Mouse (Mus musculus) kidney, adult 18-20 months (tissue): ENCODE data around the gene Man2c1.

Experiments used
- DNase-seq: peaks from one replicate; pipeline ENCODE4 v3.0.0; 2021

The Man2c1 gene

GRCm38 (mm10) chr9:57158013-57158470 is 27.6 kb downstream of the Man2c1 start, which contains the start of gene Commd4:
Commd4 (minus strand) TSS chr9:57158331.
- peak; percentile 87 for DNase-seq

- no peak for DNase-seq
Observed at GRCm38 (mm10) chr9:57158506-57158905, 28.0 kb downstream of the Man2c1 start.

DNA sequence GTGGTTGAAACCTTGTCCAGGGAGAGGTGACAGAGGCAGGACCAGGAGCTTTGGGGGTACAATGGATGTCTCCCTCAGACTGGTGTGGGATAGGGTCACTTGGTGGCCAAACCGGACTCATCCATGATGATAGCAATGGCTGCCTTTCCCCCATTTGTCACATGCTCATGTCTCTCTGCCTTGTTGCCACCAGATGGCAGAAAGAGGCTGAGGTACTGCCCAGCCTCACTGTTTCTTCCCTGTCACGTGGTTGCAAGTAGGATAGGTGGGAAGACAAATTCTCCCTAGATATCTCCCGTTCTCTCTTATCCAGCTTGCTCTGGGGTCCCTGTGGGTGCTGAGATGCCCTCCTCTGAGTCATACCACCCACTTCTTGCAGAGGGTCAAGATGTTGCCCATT is 32.0 kb downstream of the Man2c1 start:
- peak; percentile 31 for DNase-seq

DNA sequence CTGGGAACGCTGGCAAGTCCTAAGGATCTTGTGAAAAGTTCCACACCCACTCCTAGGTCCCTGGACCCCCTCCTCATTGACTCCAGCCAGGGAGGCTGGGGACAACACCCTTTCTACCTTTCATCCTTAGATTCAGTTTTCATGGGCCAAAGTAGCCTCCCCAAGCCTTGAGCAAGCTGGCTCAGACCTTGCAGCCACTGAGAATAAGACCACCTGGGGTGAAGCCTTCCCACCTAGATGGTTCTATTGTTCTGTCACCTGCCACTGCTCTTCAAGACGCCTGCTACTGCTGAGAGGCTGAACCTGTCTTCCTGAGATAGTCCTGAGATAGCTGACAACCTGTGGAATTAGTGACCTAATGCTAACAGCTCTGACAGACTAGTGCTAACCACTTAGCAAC is 32.6 kb downstream of the Man2c1 start:
- no peak for DNase-seq

- DNase-seq = no peak
Observed at GRCm38 (mm10) chr9:57166173-57166572, 35.7 kb downstream of the Man2c1 start.

DNA sequence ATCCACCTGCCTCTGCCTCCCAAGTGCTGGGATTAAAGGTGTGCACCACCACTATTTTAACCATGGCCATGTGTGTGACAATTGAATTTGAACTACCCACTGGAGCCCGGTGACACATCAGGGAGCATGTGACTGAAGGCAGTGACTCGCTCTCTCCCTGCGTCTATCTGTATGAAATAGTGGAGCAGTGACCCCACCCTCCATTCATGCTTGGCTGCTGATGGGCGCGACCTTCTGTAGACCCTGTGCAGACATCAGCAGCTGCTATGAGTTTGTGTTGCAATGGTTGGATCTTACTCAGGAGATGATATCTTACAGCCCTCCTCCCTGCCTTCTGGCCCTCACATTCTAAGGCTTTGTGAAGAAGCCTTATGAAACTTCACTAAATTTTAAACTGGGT is 37.9 kb downstream of the Man2c1 start:
- DNase-seq = no peak
